Mouse (Mus musculus) forebrain, embryonic 10.5 days (tissue): ENCODE data around the gene Ndufaf7. TPM values are rescaled to one million over a fixed set of nuclear protein-coding genes. Genes with fewer than 3 reads are reported as not detected.

Experiments used
- DNase-seq: peaks from one replicate; pipeline ENCODE4 v3.0.0-alpha.2; 2017; ENCODE audit warnings: low spot score; ENCODE audit errors: extremely low spot score
- H3K27ac ChIP-seq: fragments of 300-500 bp; sonication (generic); 2 replicates; pipeline ENCODE4 v1.5.1; 2016; ENCODE audit warnings: mild to moderate bottlenecking
- H3K27me3 ChIP-seq: fragments of 300-500 bp; sonication (generic); 2 replicates; pipeline ENCODE4 v1.6.1; 2016; ENCODE audit warnings: mild to moderate bottlenecking; ENCODE audit not compliant: poor library complexity, severe bottlenecking
- H3K36me3 ChIP-seq: fragments of 300-500 bp; sonication (generic); replicated peaks from 2 replicates; pipeline ENCODE4 v1.6.1; 2016; ENCODE audit warnings: mild to moderate bottlenecking, moderate library complexity
- H3K4me1 ChIP-seq: fragments of 300-500 bp; sonication (generic); 2 replicates; pipeline ENCODE4 v1.6.1; 2016
- H3K4me3 ChIP-seq: fragments of 300-500 bp; sonication (generic); 2 replicates; pipeline ENCODE4 v1.5.1; 2016; ENCODE audit warnings: mild to moderate bottlenecking, moderate library complexity
- H3K9me3 ChIP-seq: fragments of 300-500 bp; sonication (generic); 2 replicates; pipeline ENCODE4 v1.6.1; 2016; ENCODE audit warnings: mild to moderate bottlenecking, moderate library complexity
- WGBS: fragments of 180-500 bp; shearing (Covaris S2); methylation state at CpG from one replicate; pipeline ENCODE4 v1.1.7; 2016; 5-methylcytosine and 5-hydroxymethylcytosine counted together
- polyA plus RNA-seq: library from polyadenylated mRNA; unstranded; fragments of >200 nt; fragmentation: Nextera tagmentation; extraction: Ambion mirVana; gene quantifications from 2 replicates; pipeline ENCODE4 v1.2.1, GENCODE M21; 2016

Gene Ndufaf7
- polyA plus RNA-seq, 1 experiment from 2014 or later = 46.0 TPM

DNA sequence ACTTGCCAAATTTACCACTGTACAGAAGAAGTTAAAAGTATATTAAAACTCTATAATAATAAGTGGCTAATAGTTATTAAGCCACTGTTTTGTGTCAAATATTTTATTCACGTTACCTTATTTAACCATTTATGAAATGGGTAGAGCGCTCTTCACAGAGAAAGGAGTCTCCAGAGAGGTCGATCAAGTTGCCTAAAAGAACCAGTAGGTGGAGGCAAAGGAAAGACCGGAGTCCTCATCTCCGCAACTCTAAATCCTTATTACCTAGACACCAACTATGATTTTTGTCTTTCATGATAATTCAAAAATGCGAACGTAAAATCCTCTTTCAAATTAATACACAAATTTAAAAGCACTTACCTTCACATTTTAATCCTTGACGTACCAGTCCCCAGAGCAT, 46.2 kb downstream of the Ndufaf7 start:
- no peaks in the 10 kb centered on the region for H3K27me3 ChIP-seq
- H3K36me3 ChIP-seq = peaks cover 63% of the 10 kb centered on the region
- WGBS = 95% methylated on average over 8 of the region's 8 CpGs
- no peaks in the 10 kb centered on the region for H3K9me3 ChIP-seq
- no peak overlapping the region for H3K4me3 ChIP-seq
- no peaks in the 10 kb centered on the region for H3K4me1 ChIP-seq
- H3K27ac ChIP-seq = no peak overlapping the region
- no peak for DNase-seq

- Histone ChIP-seq H3K4me1 (no peaks in the 10 kb centered on the region), H3K9me3 (no peaks in the 10 kb centered on the region), H3K4me3 (no peak overlapping the region), H3K36me3 (peaks cover 57% of the 10 kb centered on the region), H3K27me3 (no peaks in the 10 kb centered on the region), H3K27ac (no peak overlapping the region)
- 92% methylated on average over 3 of the region's 3 CpGs for WGBS
- no peak for DNase-seq
Measured at GRCm38 (mm10) chr17:78983736-78984135, 46.8 kb downstream of the Ndufaf7 start.

GRCm38 (mm10) chr17:78989015-78989414, 52.1 kb downstream of the Ndufaf7 start:
- H3K27me3 ChIP-seq = no peaks in the 10 kb centered on the region
- DNase-seq = no peak
- 87% methylated on average over 8 of the region's 8 CpGs for WGBS
- no peak overlapping the region for H3K27ac ChIP-seq
- H3K4me3 ChIP-seq = no peak overlapping the region
- no peaks in the 10 kb centered on the region for H3K4me1 ChIP-seq
- H3K9me3 ChIP-seq = no peaks in the 10 kb centered on the region
- H3K36me3 ChIP-seq = peaks cover 6% of the 10 kb centered on the region

- H3K4me1 ChIP-seq = no peaks in the 10 kb centered on the region
- no peak overlapping the region for H3K27ac ChIP-seq
- 98% methylated on average over 2 of the region's 2 CpGs for WGBS
- H3K36me3 ChIP-seq = no peaks in the 10 kb centered on the region
- no peaks in the 10 kb centered on the region for H3K27me3 ChIP-seq
- no peaks in the 10 kb centered on the region for H3K9me3 ChIP-seq
- DNase-seq = no peak
- H3K4me3 ChIP-seq = no peak overlapping the region
Measured at GRCm38 (mm10) chr17:78991549-78991948, 54.6 kb downstream of the Ndufaf7 start.

DNA sequence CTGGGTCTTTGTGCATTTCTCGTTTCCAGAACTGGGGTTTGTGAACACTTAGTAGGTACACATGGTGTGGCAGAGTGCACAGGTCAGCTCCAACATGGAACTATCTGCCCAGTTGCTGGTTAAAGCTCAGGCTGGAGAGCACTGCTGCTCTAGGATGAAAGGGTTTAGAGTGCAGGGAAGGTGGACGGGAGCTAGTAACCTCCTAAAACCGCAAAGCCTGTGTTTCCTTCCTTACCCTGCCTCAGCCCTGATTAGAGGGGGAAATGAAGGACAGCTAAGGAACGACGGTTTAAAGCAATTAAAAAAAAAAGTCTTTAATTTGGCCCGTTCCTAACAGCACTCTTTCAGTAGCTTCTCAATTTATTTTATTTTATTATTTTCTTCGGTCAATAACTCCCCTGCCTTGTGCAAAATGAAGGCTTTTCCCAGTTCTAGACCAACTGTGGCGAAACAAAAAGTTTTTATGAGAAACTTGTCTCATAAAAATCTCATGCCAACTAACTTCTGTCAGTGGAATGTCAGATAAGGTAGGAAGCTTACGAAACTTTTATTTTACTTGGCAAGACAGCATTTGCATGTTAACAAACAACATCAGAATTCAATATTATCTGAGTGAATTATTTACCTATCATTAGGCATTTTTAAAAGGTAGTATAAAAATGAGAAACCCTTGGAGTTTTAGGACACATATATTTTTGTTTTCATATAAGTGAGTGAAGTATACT, 55.5 kb downstream of the Ndufaf7 start:
- no peaks in the 10 kb centered on the region for H3K27me3 ChIP-seq
- WGBS = 85% methylated on average over 9 of the region's 9 CpGs
- no peaks in the 10 kb centered on the region for H3K36me3 ChIP-seq

DNA sequence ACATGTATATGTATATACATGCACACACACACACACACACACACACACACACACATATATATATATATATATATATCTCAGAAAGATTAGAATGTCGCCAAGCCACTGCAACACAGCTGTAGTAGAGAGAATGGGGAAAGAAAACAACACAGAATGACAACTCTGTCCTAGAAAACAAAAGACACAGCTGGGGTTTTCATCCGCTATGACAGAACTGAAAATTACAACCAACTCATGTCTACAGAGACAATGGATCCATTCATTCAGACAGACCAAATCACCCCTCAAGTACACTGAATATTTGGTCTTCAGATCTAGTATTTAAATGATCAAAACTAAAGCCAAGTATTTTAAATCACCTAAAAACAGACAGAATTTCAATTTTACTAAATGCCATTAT, 56.7 kb downstream of the Ndufaf7 start:
- no peak overlapping the region for H3K4me3 ChIP-seq
- H3K27me3 ChIP-seq = no peaks in the 10 kb centered on the region
- 73% methylated on average over 2 of the region's 2 CpGs for WGBS
- H3K36me3 ChIP-seq = no peaks in the 10 kb centered on the region
- DNase-seq = no peak
- no peaks in the 10 kb centered on the region for H3K4me1 ChIP-seq
- no peaks in the 10 kb centered on the region for H3K9me3 ChIP-seq
- no peak overlapping the region for H3K27ac ChIP-seq

More for the DNA sequence above, 55.5 kb downstream of the Ndufaf7 start:
- no peak overlapping the region for H3K27ac ChIP-seq
- no peak for DNase-seq
- H3K4me1 ChIP-seq = no peaks in the 10 kb centered on the region
- no peaks in the 10 kb centered on the region for H3K9me3 ChIP-seq
- H3K4me3 ChIP-seq = no peak overlapping the region

- no peak overlapping the region for H3K4me3 ChIP-seq
- DNase-seq = no peak
- H3K9me3 ChIP-seq = no peaks in the 10 kb centered on the region
- no peaks in the 10 kb centered on the region for H3K4me1 ChIP-seq
- WGBS = 92% methylated on average over 8 of the region's 8 CpGs
- H3K27me3 ChIP-seq = no peaks in the 10 kb centered on the region
- no peaks in the 10 kb centered on the region for H3K36me3 ChIP-seq
- H3K27ac ChIP-seq = no peak overlapping the region
Measured at GRCm38 (mm10) chr17:78994382-78994781, 57.4 kb downstream of the Ndufaf7 start.

DNA sequence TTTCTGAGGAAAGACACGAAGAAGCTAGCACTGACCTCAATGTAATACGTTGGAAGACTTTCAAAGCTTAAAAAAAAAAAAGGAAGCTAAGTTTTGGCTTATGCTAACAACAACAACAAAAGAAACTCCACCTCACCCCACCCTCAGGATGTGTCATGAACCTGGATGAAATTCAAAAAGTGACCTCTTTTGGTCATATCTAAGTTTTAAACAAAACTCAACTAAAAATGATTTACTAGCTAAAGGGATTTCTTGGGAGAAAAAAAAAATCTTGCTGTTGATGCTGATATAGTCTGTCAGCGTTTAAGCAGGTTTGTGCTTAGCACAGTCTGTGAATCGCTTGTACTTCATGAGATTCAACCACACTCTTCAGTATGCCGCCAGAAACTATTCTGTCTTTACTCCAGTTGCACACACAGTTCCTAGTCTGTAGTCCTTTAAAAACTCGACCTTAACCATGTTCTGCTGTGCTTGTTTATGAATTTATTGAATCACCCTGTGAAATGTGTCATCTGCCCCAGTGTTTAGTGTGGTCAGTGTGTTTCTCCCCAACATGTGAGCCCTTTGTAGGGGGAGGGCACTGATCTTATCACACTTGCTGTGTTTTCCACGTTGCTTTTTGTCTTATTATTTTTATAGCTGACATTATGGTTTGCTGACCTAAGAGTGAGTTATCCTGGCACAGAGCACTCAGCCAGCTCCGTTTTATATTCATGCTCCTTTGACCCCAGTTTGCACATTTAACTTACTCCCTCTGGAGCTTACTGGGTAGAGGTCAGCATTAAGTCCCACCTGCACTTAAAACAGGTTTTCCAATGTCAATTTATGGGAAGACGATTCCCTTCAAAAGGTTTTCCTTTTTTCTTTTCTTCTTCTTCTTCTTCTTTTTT, 58.2 kb downstream of the Ndufaf7 start:
- Histone ChIP-seq H3K27me3 (no peaks in the 10 kb centered on the region), H3K9me3 (no peaks in the 10 kb centered on the region), H3K4me1 (no peaks in the 10 kb centered on the region), H3K4me3 (no peak overlapping the region), H3K36me3 (no peaks in the 10 kb centered on the region), H3K27ac (no peak overlapping the region)
- no peak for DNase-seq
- WGBS = 83% methylated on average over 9 of the region's 9 CpGs

Other genes starting within 250 kb of the Ndufaf7 start
- 6.2 TPM in 2 replicates for gene Strn, start 199.9 kb upstream of the Ndufaf7 start, polyA plus RNA-seq
- 13.6 and 14.0 TPM in 2 replicates for gene Heatr5b, start 101.8 kb upstream of the Ndufaf7 start, polyA plus RNA-seq
- 30.4 and 31.8 TPM in 2 replicates for gene Gpatch11, start 101.6 kb upstream of the Ndufaf7 start, polyA plus RNA-seq
- 7.4 and 8.6 TPM in 2 replicates for gene Eif2ak2, start 54.6 kb upstream of the Ndufaf7 start, polyA plus RNA-seq
- 0.20 TPM in 1 of 2 replicates, not detected in the other for gene Sult6b1, start 30.1 kb upstream of the Ndufaf7 start, polyA plus RNA-seq
- gene Cebpzos, start 20.6 kb upstream of the Ndufaf7 start, polyA plus RNA-seq = 106 and 109 TPM in 2 replicates
- 60.4 and 61.9 TPM in 2 replicates for gene Cebpz, start 70 bp upstream of the Ndufaf7 start, polyA plus RNA-seq
- 47.8 and 50.5 TPM in 2 replicates for gene Prkd3, start 83.7 kb downstream of the Ndufaf7 start, polyA plus RNA-seq
- 3.7 and 4.1 TPM in 2 replicates for gene Qpct, start 114.8 kb downstream of the Ndufaf7 start, polyA plus RNA-seq